Mouse (Mus musculus) lung, embryonic 16.5 days (tissue): Measurements from ENCODE around the gene Gm17026. TPM values are rescaled to one million over a fixed set of nuclear protein-coding genes. Genes with fewer than 3 reads are reported as not detected.
"Not testable (repeated sequence)": the region's sequence is repeated elsewhere in the genome, so short reads cannot be mapped to it uniquely, and the experiment has no call there.

Experiments used
- ATAC-seq: fragments of 200-750 bp; cut with Nextera tagmentation; 2 replicates; pipeline ENCODE4 v1.8.0; 2017; ENCODE audit warnings: low read depth, mild to moderate bottlenecking, moderate library complexity
- H3K27ac ChIP-seq: fragments of 300-500 bp; sonication (generic); 2 replicates; pipeline ENCODE4 v1.5.1; 2014; ENCODE audit warnings: mild to moderate bottlenecking, control low read depth, low read length
- H3K27me3 ChIP-seq: fragments of 300-500 bp; sonication (generic); 2 replicates; pipeline ENCODE4 v1.6.1; 2014; ENCODE audit warnings: low read depth, low read length, mixed read lengths; ENCODE audit not compliant: control insufficient read depth, insufficient read depth
- H3K36me3 ChIP-seq: fragments of 300-500 bp; sonication (generic); 2 replicates; pipeline ENCODE4 v1.6.1; 2014; ENCODE audit warnings: low read length; ENCODE audit not compliant: control insufficient read depth, insufficient read depth
- H3K4me1 ChIP-seq: fragments of 300-500 bp; sonication (generic); replicated peaks from 2 replicates; pipeline ENCODE4 v1.6.1; 2014; ENCODE audit warnings: low read length, mixed read lengths; ENCODE audit not compliant: control insufficient read depth, insufficient read depth
- H3K4me2 ChIP-seq: fragments of 300-500 bp; sonication (generic); 2 replicates; pipeline ENCODE4 v1.6.1; 2014; ENCODE audit warnings: low read depth, low read length, control low read depth
- H3K4me3 ChIP-seq: fragments of 300-500 bp; sonication (generic); 2 replicates; pipeline ENCODE4 v1.5.1; 2014; ENCODE audit warnings: mild to moderate bottlenecking, low read length, control low read depth
- H3K9ac ChIP-seq: fragments of 300-500 bp; sonication (generic); 2 replicates; pipeline ENCODE4 v1.6.1; 2014; ENCODE audit warnings: low read length, control low read depth
- H3K9me3 ChIP-seq: fragments of 300-500 bp; sonication (generic); 2 replicates; pipeline ENCODE4 v1.6.1; 2016; ENCODE audit warnings: low read length; ENCODE audit not compliant: control insufficient read depth
- WGBS: fragments of 180-500 bp; shearing (Covaris S2); extraction: QIAGEN DNeasy Blood & Tissue Kit; methylation state at CpG from one replicate; pipeline ENCODE4 v1.1.7; 2014; 5-methylcytosine and 5-hydroxymethylcytosine counted together
- microRNA-seq: library from miRNA; unstranded; fragments of <30 nt; microRNA quantifications from one replicate; pipeline ENCODE4, GENCODE M21; 2016
- polyA plus RNA-seq: library from polyadenylated mRNA; unstranded; fragments of >200 nt; fragmentation: Nextera tagmentation; extraction: Ambion mirVana; gene quantifications from 2 replicates; pipeline ENCODE4 v1.2.1, GENCODE M21; 2015

Gm17026 gene
- not detected in 2 replicates for polyA plus RNA-seq

- not testable (repeated sequence) for ATAC-seq, H3K9me3 ChIP-seq, H3K27ac ChIP-seq, H3K4me2 ChIP-seq, H3K4me1 ChIP-seq, H3K9ac ChIP-seq, H3K36me3 ChIP-seq, H3K4me3 ChIP-seq, H3K27me3 ChIP-seq
- WGBS = no CpG with 5 or more reads among the region's 3 CpGs
Observed at GRCm38 (mm10) chr14:42259948-42260347, at the start of gene Gm17026. Gene Gm17026 (minus strand): TSS chr14:42260048.

- H3K4me3 ChIP-seq, H3K9me3 ChIP-seq, H3K27me3 ChIP-seq, H3K36me3 ChIP-seq, H3K9ac ChIP-seq, H3K27ac ChIP-seq, H3K4me1 ChIP-seq, H3K4me2 ChIP-seq, ATAC-seq: not testable (repeated sequence)
- WGBS = 67% methylated on average over 1 of the region's 3 CpGs
Observed at GRCm38 (mm10) chr14:42297258-42297657, 37.4 kb upstream of the Gm17026 start, which contains the start of gene Gm9611. Gene Gm9611 (minus strand): TSS chr14:42297358.

DNA sequence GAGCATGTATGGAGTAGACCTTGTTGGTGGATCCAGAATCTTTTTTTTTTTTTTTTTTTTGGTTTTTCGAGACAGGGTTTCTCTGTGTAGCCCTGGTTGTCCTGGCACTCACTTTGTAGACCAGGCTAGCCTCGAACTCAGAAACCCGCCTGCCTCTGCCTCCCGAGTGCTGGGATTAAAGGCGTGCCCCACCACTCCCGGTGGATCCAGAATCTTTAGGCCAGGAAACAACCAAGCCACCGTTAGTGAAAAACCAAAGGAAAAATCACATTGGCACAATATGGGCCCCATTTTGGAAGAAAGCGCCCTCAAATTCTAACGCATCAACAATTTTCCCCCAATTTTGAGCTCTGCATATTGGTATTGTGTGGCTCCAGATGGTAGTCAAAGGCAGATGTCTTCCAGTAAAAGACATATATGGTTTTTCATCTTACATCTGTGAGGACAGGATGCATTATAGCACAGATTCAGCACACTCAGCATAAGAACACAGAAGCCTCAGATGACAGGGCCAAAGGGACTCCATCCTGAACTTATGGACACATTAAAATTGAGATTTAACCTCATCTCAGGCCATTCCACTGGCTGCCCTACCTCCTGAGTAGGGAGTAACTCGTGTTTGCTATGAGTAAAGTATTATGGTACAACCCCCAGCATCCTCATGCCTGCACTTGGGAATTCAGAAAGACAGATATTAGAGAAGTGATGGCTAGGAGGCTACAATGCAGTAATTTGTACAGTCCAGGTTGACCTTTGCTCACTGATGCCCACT, 42.9 kb downstream of the Gm17026 start:
- 69% methylated on average over 8 of the region's 10 CpGs for WGBS
- not testable (repeated sequence) for H3K9ac ChIP-seq, ATAC-seq

More for the DNA sequence above, 42.9 kb downstream of the Gm17026 start:
- not testable (repeated sequence) for H3K4me2 ChIP-seq, H3K4me1 ChIP-seq, H3K27ac ChIP-seq, H3K27me3 ChIP-seq, H3K9me3 ChIP-seq, H3K4me3 ChIP-seq, H3K36me3 ChIP-seq

Small RNA genes within 50 kb of the gene (microRNA-seq; reads per million reads assigned to microRNA genes)
- gene Gm25208 (not detected), gene Gm25892 (not detected)

Other genes with a start within 250 kb of the Gm17026 start
- gene Gm7951, start 142.7 kb downstream of the Gm17026 start, polyA plus RNA-seq = not detected in 2 replicates
- gene Gm17027, start 97.4 kb downstream of the Gm17026 start, polyA plus RNA-seq = not detected in 2 replicates
- not detected in 2 replicates for gene Gm3573, start 69.3 kb downstream of the Gm17026 start, polyA plus RNA-seq
- not detected in 2 replicates for gene Gm9611, start 37.3 kb upstream of the Gm17026 start, polyA plus RNA-seq
- gene Gm7995, start 50.2 kb upstream of the Gm17026 start, polyA plus RNA-seq = not detected in 2 replicates
- gene Gm8005, start 179.6 kb upstream of the Gm17026 start, polyA plus RNA-seq = not detected in 2 replicates
- gene Gm8011, start 203.8 kb upstream of the Gm17026 start, polyA plus RNA-seq = not detected in 2 replicates
- gene Gm8020, start 242.3 kb upstream of the Gm17026 start, polyA plus RNA-seq = not detected in 2 replicates